Mouse (Mus musculus): ENCODE measurements at regions not wholly inside any gene's neighbourhood (a gene's known extent, or its start where the extent isn't known, plus 50 kb on each side); places are given as distances from the start of the nearest gene placed in this dataset.
A peak's percentile ranks its signal among the peaks of the same experiment; 100 is the strongest.

DNA sequence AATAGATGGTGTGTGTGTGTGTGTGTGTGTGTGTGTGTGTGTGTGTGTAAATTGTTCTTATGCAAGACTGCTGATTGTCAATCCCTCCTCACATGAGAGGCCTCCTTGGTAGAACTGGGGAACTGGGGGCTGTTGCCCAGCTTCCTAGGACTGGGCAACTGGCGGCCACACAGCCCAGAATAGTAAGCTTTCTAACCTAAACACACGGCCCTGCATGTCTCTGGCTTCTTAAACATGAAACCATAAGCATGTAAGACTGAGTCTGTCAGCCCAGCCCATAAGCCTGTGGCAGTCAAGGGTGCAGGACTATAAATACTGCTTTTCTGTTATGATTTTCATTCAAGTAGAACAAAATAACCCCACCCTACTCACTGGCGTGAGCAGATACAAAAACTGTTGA lies 60.7 kb downstream of the Ifng start:
- DNase-seq (ENCODE audit: low spot score in 2 of 2) = no peak

DNA sequence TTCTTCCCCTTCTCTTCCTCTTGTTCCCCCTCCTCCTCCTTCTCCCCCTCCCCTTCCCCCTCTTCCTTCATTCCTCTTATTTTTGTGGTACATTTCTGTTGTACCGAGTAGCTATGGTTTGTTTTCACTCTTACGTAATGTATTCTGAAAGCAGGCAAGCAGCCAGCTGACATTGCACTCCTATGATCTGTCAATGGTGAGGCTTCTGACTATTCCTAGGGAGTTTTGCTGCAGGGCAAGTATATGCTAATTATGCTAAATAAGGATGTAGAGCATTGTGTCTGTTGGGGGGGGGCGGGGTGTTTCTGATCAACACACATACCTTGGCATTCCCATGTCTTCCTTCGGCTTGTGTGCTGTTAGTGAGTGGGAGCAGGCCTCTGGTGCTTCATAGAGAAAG lies 64.0 kb downstream of the Ifng start:
- DNase-seq (ENCODE audit: low spot score in 2 of 2) = no peak

DNA sequence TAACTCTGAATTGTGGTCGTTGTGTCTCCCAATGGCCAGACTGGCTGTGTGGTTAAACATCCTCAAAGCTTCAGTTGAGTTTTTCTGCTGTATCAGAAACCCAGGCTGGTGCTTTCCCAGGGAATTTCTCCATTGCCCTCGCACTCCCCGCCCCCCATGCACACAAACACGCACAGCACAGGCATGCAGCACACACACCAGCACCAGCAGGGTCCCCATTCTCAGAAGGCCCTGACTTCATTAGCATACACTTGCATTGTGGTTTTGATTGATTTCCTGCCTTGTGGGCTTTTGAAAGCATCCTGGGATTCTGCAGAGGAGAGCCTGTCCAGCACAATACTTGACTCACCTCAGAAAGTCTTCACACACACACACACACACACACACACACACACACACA lies 65.3 kb downstream of the Ifng start:
- DNase-seq (ENCODE audit: low spot score in 2 of 2) = no peak

DNA sequence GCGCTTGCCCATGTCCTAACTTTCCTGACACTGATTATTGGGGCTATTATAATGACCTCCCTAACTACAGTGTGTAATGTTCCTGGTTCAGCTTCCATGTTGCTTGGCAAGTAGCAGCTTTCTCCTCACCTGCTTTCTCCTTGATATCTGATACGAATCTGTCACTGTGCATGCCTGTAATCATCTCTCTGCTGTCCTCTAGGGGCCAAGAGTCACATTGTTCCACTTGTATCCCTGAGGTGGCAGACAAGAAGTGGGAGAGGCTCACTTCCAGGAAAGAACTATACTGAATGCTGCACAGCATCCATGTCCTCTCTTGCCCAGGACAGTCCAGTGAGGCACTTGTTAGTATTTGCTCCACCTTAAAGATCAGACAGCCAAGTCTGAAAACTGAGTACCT lies 66.8 kb downstream of the Ifng start:
- peak in 1 of 2 experiments; percentile 20 for DNase-seq (ENCODE audit: low spot score in 2 of 2)

DNA sequence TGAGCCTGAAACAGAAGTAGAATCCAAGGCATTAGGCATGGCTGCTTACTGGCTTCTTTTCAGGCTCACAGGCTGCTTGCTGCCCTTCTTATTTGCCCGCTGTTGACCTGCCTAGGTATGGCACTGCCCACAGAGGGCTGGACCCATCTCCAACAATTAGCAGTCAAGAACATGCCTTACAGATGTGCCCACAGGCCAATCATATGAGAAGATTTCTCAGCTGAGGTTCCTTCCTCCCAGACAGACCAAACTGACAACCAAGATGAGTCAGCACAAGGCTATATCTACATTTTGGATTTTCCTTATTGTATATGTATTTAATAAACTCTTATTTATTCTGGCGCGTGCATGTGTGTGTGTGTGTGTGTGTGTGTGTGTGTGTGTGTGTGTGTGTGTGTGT lies 76.0 kb downstream of the Ifng start:
- no peak for DNase-seq (ENCODE audit: low spot score in 2 of 2)

DNA sequence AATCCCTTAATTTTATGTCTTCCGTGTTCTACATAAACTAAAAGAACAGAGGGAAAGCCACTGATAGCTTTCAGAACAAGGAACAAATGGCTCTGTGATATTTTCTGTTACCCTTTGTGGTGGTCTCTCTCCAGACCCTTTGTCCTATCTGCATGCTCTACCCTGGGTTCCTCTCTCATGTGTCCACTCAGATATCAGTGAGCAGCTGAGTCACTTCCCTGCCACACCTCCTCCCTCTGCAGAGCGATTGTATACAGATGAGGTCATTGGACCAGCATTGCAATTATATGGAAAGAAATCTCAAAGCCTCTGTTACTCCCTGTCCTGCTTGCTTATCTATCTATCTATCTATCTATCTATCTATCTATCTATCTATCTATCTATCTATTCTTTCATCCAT lies 77.1 kb downstream of the Ifng start:
- DNase-seq (ENCODE audit: low spot score in 2 of 2) = no peak

DNA sequence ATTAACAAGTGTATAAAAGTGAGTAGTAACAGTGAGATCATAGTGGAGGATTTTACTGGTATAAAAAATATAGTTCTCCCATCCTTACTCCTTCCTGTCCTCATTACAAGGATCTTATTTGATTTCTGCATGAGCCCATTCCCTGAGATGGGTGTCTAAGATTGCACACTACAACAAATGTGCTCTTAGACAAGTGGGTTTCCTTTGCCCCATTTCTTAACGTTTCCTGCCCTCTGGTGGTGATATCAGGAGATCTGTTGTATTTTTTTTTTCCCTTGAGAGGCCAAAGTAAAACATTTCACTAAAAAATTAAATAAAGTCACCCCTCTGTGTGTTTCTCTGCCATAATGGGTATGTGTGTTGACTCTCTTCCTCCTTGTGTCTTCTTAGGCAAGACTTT lies 105.1 kb downstream of the Ifng start:
- DNase-seq (ENCODE audit: low spot score in 2 of 2) = no peak

DNA sequence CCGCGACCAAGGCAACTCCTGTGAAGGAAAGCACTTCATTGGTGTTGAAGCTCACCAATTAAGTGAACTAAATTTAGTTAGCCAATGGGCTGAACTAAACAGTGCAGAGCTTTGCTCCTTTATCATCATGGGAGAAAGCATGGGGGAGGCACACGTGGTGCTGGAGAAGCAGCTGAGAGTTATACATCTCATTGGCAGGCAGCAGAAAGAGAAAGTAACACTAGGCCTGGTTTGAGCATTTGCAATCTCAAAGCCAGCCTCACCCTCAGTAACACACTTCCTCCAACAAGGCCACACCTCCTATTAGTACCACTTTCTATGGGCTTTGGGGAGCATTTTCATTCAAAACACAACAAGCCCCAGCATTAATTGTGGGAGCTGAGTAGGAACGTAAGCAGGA lies 109.4 kb downstream of the Ifng start:
- no peak for DNase-seq (ENCODE audit: low spot score in 2 of 2)

DNA sequence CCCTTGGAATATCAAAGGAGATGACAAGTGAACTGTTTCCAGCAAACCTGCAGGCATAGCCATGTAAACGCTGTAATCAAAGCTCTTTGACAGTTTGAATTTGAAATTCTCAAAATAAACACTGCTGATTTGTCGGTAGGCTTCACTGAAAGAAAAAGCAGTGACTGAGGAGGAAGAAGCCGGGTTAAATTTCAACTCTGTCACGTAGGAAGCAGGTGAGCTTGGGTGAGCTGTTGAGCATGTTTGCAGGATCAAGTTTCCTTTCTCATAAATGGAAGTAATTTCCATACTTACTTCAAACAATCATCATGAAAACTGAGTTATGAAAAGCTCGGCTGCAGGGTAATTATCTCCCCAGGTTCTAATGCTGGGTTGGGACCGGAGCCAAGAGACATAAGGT lies 118.0 kb downstream of the Ifng start:
- no peak for DNase-seq (ENCODE audit: low spot score in 2 of 2)

DNA sequence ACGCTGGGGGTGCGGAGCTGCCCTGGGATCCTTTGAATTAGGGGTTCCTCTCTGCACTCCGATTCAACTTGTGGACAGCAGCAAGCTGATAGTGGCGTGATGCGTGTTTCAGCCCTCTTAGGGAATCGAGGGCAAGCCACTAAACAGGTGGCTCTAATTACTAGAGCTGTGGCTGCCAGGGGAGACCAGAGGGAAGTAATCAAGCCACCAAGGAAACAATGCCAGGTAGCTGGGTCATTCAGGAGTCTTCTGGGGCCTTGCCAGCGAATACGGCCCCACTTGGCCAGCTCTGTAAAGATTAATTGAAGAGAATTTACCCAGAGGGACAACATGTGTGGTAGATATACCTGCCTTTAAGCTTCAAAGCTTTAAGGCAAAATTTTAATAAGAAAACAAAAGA lies 123.2 kb downstream of the Ifng start:
- DNase-seq (ENCODE audit: low spot score in 2 of 2) = no peak

DNA sequence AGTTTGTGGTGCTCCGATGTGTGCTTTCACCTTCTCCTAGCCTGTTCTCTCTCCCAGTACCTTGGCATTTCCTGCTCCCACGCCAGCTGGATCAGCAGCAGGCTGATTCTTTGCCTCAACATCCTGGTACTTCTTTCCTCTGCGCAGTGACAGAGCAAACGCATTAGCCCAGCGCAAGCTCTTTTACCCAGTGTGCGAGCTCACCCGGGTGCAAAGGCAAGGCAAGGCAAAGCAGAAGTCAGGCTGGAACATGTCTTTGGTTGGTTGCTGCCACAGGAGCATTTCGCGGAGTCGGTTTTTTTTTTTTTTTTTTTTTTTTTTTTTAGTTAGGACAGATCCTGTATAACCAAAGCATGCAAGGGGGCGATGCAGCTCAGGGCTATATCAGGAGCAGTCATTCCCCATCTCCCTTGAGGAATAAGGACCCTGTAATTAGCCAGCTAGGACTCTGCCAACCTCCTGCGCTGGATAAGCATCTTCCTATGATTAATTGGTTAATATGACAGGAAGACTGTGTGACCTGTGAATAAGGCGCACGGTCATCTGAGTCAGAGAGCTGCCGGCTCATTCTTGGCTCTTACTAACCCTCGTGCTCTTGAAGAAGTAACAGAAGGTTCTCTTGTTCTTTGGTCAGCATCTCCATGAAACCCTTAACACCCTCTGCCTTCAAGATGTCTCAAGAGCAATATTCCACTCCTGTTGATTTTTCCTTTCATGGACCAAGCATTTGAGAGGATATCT lies 123.9 kb downstream of the Ifng start:
- no peak for DNase-seq (ENCODE audit: low spot score in 2 of 2)

DNA sequence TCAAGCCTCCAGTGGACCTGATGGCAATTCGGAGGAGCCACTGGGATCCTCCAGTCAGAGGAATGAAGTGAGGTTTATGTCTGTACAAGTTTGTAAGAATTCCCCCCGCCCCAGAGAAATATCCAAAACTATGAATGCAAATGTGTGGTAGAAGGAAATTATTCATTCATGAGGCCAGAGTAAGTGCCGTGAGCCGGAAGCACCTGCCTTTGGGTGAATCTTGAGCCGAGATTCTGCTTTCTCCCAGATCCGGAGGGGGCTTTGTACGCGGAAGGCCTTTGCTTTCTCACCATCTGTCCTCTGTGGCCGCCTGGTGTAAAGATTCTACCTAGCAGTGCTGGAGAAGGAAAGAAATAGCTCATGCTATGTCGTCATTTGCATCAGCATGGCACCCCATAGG lies 127.8 kb downstream of the Ifng start:
- DNase-seq (ENCODE audit: low spot score in 2 of 2) = no peak

DNA sequence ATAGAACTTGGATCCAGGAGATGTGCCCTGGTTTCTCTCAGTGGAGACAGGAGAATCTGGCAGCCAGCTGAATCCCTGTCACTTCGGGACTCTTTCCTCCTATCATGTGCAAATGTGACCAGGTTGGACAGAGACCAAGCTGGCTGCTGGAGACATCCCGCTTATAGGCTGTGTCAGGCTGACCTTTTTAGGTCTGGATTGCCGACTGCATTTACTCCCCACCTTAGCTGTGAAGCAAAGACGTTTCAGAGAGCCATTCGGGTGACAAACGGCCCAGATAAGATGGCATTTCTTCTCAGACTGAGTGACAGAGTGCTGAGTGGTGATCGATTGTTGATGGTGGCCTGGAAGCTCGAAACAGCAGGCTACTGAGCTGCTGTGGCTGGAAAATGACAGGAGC lies 128.6 kb downstream of the Ifng start:
- no peak for DNase-seq (ENCODE audit: low spot score in 2 of 2)

DNA sequence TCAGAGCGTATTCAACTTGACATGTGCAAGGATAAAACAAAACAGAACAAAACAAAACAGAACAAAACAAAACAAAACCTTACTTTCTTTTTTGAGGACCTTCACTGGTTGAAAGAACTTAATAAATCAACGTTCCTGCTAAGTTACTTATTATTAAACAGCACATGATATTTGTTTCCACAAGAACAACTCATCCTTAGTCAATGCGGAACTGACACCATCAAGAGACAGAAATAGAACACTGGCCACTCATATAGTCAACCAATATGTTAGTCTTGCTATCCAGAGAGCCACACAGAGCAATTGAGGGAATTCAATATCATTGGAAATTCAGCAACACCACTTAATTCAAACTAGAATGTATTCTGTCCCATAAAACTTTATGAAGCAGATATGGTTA lies 132.4 kb downstream of the Ifng start:
- DNase-seq (ENCODE audit: low spot score in 2 of 2) = no peak

DNA sequence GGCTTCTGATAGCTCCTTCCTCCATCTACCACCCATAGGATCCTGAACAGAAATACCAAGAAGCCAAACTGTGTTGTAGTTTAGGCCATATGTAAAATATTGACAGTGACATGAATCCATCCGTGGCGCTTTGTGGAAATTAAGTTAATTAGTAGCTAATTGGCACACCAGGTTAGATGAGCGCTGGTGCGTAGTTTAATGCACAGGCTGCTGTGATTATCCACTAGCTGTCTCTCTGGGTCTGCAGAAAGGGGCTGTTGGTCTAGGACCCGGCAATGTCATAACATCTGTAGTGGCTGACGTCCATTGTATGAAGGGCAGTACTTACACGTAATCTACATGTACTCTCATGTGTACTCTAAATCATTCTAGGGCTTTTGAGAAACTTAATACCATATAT lies 134.7 kb downstream of the Ifng start:
- DNase-seq (ENCODE audit: low spot score in 2 of 2) = no peak

DNA sequence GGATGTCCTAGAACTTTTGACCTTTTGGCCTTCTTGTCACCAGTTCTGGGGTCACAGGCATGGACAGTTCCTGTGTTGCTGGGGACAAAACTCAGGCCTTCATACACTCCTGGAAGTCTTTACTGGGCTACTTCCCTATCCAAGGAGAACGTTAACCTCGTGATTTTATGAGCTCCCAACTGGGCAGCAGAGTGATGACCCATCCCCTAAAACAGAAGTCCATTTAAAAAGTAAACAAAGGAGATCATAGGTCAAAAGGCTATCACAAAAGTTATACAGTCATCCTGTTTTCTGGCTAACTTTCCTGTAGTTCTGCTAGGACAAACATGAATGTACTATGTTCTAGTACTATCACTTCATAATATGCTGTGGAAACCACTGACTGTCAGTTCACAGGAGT lies 140.5 kb downstream of the Ifng start:
- no peak for DNase-seq (ENCODE audit: low spot score in 2 of 2)

DNA sequence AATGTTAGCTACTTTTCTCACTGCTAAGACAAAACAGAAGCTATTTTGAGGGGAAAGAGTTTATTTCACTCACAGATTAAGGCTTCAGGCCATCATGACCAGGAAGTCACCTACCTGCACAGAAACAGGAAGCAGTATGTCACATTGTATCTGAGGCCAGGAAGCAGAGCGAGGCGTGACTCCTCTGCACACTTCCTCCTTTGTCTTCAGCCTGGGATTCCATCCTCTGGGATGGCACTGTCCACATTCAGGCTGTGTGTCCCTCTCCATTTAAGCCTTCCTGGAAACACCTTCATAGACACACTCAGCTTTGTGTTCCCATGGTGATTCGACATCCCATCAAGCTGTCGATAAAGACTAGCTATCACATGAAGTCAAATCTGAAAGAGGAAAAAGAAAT lies 145.0 kb downstream of the Ifng start:
- no peak for DNase-seq (ENCODE audit: low spot score in 2 of 2)

DNA sequence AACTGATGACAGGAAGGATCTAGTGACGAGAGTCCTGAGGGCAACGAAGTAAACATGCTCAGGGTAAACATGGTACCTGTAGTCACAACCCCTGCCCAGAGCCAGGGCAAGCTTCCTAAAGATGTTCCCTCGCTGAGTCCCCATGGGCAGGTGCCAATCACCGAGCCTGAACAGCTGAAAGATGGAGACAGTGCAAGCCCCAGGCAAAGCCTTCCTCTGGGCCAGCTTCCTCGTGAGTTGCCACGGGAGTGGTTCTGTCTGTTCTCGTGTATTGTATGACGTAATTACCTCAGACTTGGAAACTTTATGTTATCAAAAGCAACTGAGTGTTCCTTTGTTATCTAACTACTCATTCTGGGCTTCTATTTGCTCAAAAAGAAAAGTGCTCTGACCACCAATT lies 147.4 kb downstream of the Ifng start:
- no peak for DNase-seq (ENCODE audit: low spot score in 2 of 2)

DNA sequence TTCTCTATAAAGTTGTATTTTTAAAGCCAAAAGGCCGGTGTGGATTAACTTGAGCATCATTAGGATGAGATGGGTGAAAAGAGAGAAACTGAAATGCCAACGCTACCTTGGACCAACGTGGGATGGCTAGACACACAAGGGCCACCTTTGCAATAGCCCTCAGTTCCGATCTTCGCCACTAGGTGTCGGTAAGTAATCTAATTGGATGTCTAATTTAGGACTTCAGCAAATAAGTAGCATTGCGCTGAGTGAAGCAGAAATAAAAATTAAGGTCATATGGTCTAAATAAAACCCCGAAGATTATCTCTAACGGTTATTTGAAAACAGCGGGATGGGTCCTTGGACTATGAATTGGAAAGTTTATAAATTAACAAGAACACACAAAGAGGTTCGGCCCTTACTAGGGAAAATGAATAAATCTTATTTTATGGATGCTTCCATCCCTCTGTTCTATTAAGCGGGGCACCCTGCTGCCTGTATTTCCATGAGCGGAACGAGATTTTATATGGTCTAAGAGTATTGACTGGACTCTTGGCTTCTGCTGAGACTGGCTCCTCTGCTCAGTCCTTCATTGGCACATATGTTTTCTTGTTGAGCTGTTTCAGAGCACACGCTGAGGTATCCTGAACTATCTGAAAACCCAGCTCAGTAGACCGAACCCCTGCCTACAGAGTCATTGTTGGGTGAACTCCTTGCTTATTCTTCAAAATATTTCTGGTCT lies 152.0 kb downstream of the Ifng start:
- DNase-seq (ENCODE audit: low spot score in 2 of 2) = peak; percentile 53 to 81

DNA sequence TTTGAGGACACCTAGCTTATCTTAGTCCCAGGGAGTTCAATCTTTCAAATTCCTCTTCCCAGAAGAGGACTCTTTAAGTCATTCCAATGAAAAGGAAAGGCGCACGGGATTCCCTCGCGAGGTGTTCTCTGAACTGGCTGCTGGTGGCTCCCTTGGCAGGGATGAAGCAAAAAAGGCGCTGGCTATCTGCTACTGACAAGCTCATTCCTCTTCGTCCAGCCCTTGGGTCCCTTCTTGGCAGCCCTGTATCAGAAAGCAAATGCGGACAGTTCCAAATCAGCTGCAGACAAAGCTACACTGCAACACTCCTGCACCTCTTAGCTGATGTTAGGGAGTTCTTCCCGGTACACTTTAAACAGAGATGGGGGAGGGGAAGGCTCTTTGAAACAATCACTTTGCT lies 155.4 kb downstream of the Ifng start:
- no peak for DNase-seq (ENCODE audit: low spot score in 2 of 2)

DNA sequence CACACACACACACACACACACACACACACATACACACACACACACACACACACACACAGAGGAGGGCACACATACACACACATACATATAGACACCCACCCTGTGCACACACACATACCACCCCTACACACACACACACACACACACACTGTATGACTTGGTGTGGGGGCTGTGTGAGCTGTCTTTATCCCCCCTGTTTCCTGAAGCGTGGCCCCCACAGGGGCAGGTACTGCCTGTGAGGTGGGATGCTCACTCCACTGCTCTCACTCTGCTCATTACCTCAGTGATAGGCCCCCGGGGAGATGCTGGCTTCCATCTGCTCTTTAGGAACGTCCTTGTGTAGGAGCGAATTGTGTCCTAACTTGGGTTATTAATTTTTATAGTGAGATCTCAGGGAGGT lies 157.7 kb downstream of the Ifng start:
- no peak for DNase-seq (ENCODE audit: low spot score in 2 of 2)

DNA sequence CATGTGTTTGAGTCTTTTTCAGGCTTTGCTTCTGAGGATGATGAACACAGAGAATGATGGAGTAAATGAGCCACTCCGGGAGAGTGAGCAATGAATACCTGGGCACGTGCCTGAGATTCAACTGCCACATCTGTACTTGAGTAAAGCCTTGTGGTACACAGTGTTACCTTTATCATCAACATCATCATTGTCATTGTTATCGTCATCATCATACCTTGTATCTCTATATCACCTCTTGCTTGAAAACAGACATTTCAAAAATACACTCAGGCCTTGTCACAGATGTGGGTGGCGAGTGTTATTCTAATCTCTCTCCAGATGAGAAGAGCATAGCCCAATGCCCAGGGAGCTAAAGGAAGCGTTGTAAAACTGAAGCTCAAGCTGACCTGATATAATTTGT lies 158.4 kb downstream of the Ifng start:
- DNase-seq (ENCODE audit: low spot score in 2 of 2) = no peak

DNA sequence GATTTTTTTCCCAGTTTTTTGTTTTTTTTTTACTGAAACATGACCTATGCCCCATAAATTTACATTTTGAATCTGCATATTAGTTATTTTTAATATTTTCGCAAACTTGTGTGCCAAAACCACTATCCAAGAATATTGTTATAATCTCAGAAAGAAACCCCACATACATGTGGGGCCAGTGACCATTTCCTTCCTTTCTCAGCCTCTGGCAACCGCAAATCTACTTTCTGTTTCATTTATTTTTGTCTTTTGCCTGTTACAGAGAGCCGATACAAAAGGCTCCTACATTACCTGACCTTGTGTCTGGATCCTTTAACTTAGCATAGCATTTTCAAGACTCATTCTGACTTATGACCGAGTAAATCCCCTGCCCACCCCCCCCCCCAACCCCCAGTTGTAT lies 158.8 kb downstream of the Ifng start:
- no peak for DNase-seq (ENCODE audit: low spot score in 2 of 2)

DNA sequence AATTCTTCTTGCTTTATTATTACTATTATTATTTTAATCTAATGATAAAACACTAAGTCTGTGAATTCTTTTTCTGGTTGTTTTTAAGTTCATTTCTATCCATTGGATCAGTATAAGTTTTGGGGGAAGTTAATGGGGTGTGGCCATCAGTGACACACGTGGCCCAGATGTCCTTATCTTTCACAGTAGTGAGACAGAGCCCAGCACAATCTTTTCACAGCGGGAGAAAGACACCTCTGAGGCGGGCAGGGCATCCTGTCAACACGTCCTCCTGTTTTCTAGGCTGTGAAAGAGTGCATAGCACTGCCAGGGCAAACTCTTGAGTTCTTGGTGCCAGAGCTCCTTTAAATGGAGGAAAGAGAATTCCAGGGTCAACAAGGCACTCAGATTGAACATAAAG lies 162.1 kb downstream of the Ifng start:
- no peak for DNase-seq (ENCODE audit: low spot score in 2 of 2)

Measured in spleen, postnatal 14 days (tissue).